Mouse (Mus musculus) adrenal gland, postnatal 25 days (tissue): ENCODE measurements around the gene Lamc1. TPM values are rescaled to one million over a fixed set of nuclear protein-coding genes. Genes with fewer than 3 reads are reported as not detected.
A peak's percentile ranks its signal among the peaks of the same experiment; 100 is the strongest.
"Not testable (repeated sequence)": the region's sequence is repeated elsewhere in the genome, so short reads cannot be mapped to it uniquely, and the experiment has no call there.

ENCODE experiments used
- DNase-seq: peaks from one replicate; pipeline ENCODE4 v3.0.0; 2021; ENCODE audit warnings: mixed read lengths
- total RNA-seq: library from RNA; stranded (reverse); gene quantifications from 2 replicates; pipeline ENCODE4 v1.2.3, GENCODE M21; 2021

Lamc1 gene
- total RNA-seq, 1 experiment from 2014 or later: 103 TPM

- DNase-seq: peak; percentile 50
These were observed 666 bp downstream of the Lamc1 start for GRCm38 (mm10) chr1:153331796-153332443.

GRCm38 (mm10) chr1:153331206-153331605, 1.4 kb downstream of the Lamc1 start:
- no peak for DNase-seq

GRCm38 (mm10) chr1:153329306-153329705, 3.3 kb downstream of the Lamc1 start:
- no peak for DNase-seq

GRCm38 (mm10) chr1:153327063-153327462, 5.5 kb downstream of the Lamc1 start:
- DNase-seq: no peak

GRCm38 (mm10) chr1:153326226-153326625, 6.4 kb downstream of the Lamc1 start:
- DNase-seq: no peak

GRCm38 (mm10) chr1:153321404-153321803, 11.2 kb downstream of the Lamc1 start:
- DNase-seq: no peak

- no peak for DNase-seq
These were observed 11.9 kb downstream of the Lamc1 start for GRCm38 (mm10) chr1:153320554-153321147.

- no peak for DNase-seq
These were observed 12.5 kb downstream of the Lamc1 start for GRCm38 (mm10) chr1:153320121-153320520.

GRCm38 (mm10) chr1:153318741-153319140, 13.8 kb downstream of the Lamc1 start:
- DNase-seq: no peak

GRCm38 (mm10) chr1:153318287-153318686, 14.3 kb downstream of the Lamc1 start:
- DNase-seq: no peak

GRCm38 (mm10) chr1:153317486-153318260, 14.9 kb downstream of the Lamc1 start:
- DNase-seq: no peak

GRCm38 (mm10) chr1:153316956-153317355, 15.6 kb downstream of the Lamc1 start:
- DNase-seq: no peak

- no peak for DNase-seq
These were observed 16.3 kb downstream of the Lamc1 start for GRCm38 (mm10) chr1:153316286-153316685.

- no peak for DNase-seq
These were observed 17.5 kb downstream of the Lamc1 start for GRCm38 (mm10) chr1:153315121-153315520.

- no peak for DNase-seq
These were observed 19.6 kb downstream of the Lamc1 start for GRCm38 (mm10) chr1:153312992-153313391.

- DNase-seq: no peak
These were observed 22.4 kb downstream of the Lamc1 start for GRCm38 (mm10) chr1:153310190-153310589.

- no peak for DNase-seq
These were observed 23.3 kb downstream of the Lamc1 start for GRCm38 (mm10) chr1:153309310-153309709.

GRCm38 (mm10) chr1:153308915-153309296, 23.7 kb downstream of the Lamc1 start:
- DNase-seq: no peak

- no peak for DNase-seq
These were observed 24.2 kb downstream of the Lamc1 start for GRCm38 (mm10) chr1:153308179-153308914.

- DNase-seq: no peak
These were observed 24.9 kb downstream of the Lamc1 start for GRCm38 (mm10) chr1:153307509-153308178.

- DNase-seq: not testable (repeated sequence)
These were observed 26.9 kb downstream of the Lamc1 start for GRCm38 (mm10) chr1:153305728-153306127.

GRCm38 (mm10) chr1:153305249-153305648, 27.3 kb downstream of the Lamc1 start:
- not testable (repeated sequence) for DNase-seq
